Mouse (Mus musculus) inflammation-experienced regulatory T-cells, adult 6 months (primary cell): ENCODE results near the gene Stk16. TPM values are rescaled to one million over a fixed set of nuclear protein-coding genes. Genes with fewer than 3 reads are reported as not detected.

Source experiments
- polyA plus RNA-seq, 3 experiments: library from polyadenylated mRNA; unstranded; fragments of 100-300 nt; shearing (Covaris generic); gene quantifications; one replicate each; pipeline ENCODE4 v1.2.1; 2017

Gene Stk16
- polyA plus RNA-seq, 3 experiments from 2014 or later, result 46.3 to 62.7 (median 51.6) TPM

Other genes with a start within 250 kb of the Stk16 start
- gene Nhej1, start 85.6 kb upstream of the Stk16 start, polyA plus RNA-seq, result 1 to 10 TPM; 6.1 to 8.8 (median 7.6) TPM
- under 1 TPM in 1 of 3 experiments, not detected in 2; 0.47 TPM for gene Slc23a3, start 76.9 kb upstream of the Stk16 start, polyA plus RNA-seq
- gene Cnppd1, start 68.1 kb upstream of the Stk16 start, polyA plus RNA-seq, result 100 to 1,000 TPM; 120 to 140 (median 139) TPM
- gene Retreg2, start 68.1 kb upstream of the Stk16 start, polyA plus RNA-seq, result 10 to 100 TPM; 17.4 to 31.3 (median 20.3) TPM
- 10 to 100 TPM; 45.5 to 56.2 (median 50.2) TPM for gene Zfand2b, start 42.2 kb upstream of the Stk16 start, polyA plus RNA-seq
- 1 to 10 TPM; 3.0 to 4.6 (median 4.4) TPM for gene Abcb6, start 30.4 kb upstream of the Stk16 start, polyA plus RNA-seq
- gene Ankzf1, start 18.7 kb upstream of the Stk16 start, polyA plus RNA-seq, result 10 to 100 TPM; 16.5 to 28.6 (median 25.1) TPM
- 10 to 100 TPM in 1 of 3 experiments, 1 to 10 TPM in 2; 7.5 to 10.8 (median 8.4) TPM for gene Atg9a, start 18.6 kb upstream of the Stk16 start, polyA plus RNA-seq
- gene Glb1l, start within 50 bp of the Stk16 start, polyA plus RNA-seq, result 10 to 100 TPM in 2 of 3 experiments, 1 to 10 TPM in 1; 8.4 to 14.1 (median 13.5) TPM
- gene Tuba4a, start 9.0 kb downstream of the Stk16 start, polyA plus RNA-seq, result 100 to 1,000 TPM; 116 to 151 (median 123) TPM
- gene A630095N17Rik, start 21.3 kb downstream of the Stk16 start, polyA plus RNA-seq, result not detected
- gene Dnajb2, start 25.6 kb downstream of the Stk16 start, polyA plus RNA-seq, result 1 to 10 TPM; 3.0 to 7.0 (median 5.8) TPM
- gene Ptprn, start 53.7 kb downstream of the Stk16 start, polyA plus RNA-seq, result under 1 TPM in 1 of 3 experiments, not detected in 2; 0.36 TPM
- not detected for gene Resp18, start 67.6 kb downstream of the Stk16 start, polyA plus RNA-seq
- 10 to 100 TPM; 52.9 to 68.4 (median 62.8) TPM for gene Dnpep, start 107.2 kb downstream of the Stk16 start, polyA plus RNA-seq
- under 1 TPM in 1 of 3 experiments, not detected in 2; 0.64 TPM for gene Des, start 149.5 kb downstream of the Stk16 start, polyA plus RNA-seq
- gene Speg, start 164.5 kb downstream of the Stk16 start, polyA plus RNA-seq, result under 1 TPM in 1 of 3 experiments, not detected in 2; 0.34 TPM
- gene Gmppa, start 225.1 kb downstream of the Stk16 start, polyA plus RNA-seq, result 10 to 100 TPM; 44.2 to 67.2 (median 62.7) TPM
- gene Asic4, start 239.6 kb downstream of the Stk16 start, polyA plus RNA-seq, result not detected